Mouse (Mus musculus) lung, adult 18-20 months (tissue): ENCODE results near the gene Abl2.
A peak's percentile ranks its signal among the peaks of the same experiment; 100 is the strongest.
"Not testable (repeated sequence)": the region's sequence is repeated elsewhere in the genome, so short reads cannot be mapped to it uniquely, and the experiment has no call there.

Experiments
- DNase-seq, 2 experiments: peaks; one replicate each; pipeline ENCODE4 v3.0.0; 2022; ENCODE audit warnings: mixed read lengths in 2 of 2

The Abl2 gene

GRCm38 (mm10) chr1:156558024-156558930 is at the start of gene Abl2:
Gene Abl2, plus strand, starts transcription at chr1:156558786.
- peak; percentile 87 to 92 for DNase-seq

- DNase-seq = peak; percentile 11 to 15
Observed at GRCm38 (mm10) chr1:156520136-156520780, 38.3 kb upstream of the Abl2 start.

- peak; percentile 69 to 74 for DNase-seq
Observed at GRCm38 (mm10) chr1:156521796-156522517, 36.6 kb upstream of the Abl2 start.

GRCm38 (mm10) chr1:156523842-156524241 is 34.7 kb upstream of the Abl2 start, which contains the start of gene Gm10031:
Gene Gm10031, plus strand, starts transcription at chr1:156524012.
- not testable (repeated sequence) for DNase-seq

- DNase-seq = peak in 1 of 2 experiments; percentile 6
Observed at GRCm38 (mm10) chr1:156532476-156533175, 26.0 kb upstream of the Abl2 start.

- no peak for DNase-seq
Observed at GRCm38 (mm10) chr1:156533483-156533882, 25.1 kb upstream of the Abl2 start.

- no peak for DNase-seq
Observed at GRCm38 (mm10) chr1:156533911-156534310, 24.7 kb upstream of the Abl2 start.

- no peak for DNase-seq
Observed at GRCm38 (mm10) chr1:156537031-156537430, 21.6 kb upstream of the Abl2 start.

GRCm38 (mm10) chr1:156537701-156538100 is 20.9 kb upstream of the Abl2 start:
- DNase-seq = no peak

GRCm38 (mm10) chr1:156538382-156538781 is 20.2 kb upstream of the Abl2 start:
- no peak for DNase-seq

- no peak for DNase-seq
Observed at GRCm38 (mm10) chr1:156539787-156540560, 18.6 kb upstream of the Abl2 start.

GRCm38 (mm10) chr1:156543999-156544398 is 14.6 kb upstream of the Abl2 start:
- DNase-seq = no peak

GRCm38 (mm10) chr1:156558950-156559640 is 509 bp downstream of the Abl2 start:
- peak; percentile 43 to 52 for DNase-seq

GRCm38 (mm10) chr1:156559641-156560020 is 1.0 kb downstream of the Abl2 start:
- no peak for DNase-seq

- DNase-seq = no peak
Observed at GRCm38 (mm10) chr1:156560500-156560899, 1.9 kb downstream of the Abl2 start.

GRCm38 (mm10) chr1:156565328-156565727 is 6.7 kb downstream of the Abl2 start:
- DNase-seq = no peak

GRCm38 (mm10) chr1:156566132-156566531 is 7.5 kb downstream of the Abl2 start:
- DNase-seq = peak in 1 of 2 experiments; percentile 18

GRCm38 (mm10) chr1:156569615-156570014 is 11.0 kb downstream of the Abl2 start:
- DNase-seq = no peak

- no peak for DNase-seq
Observed at GRCm38 (mm10) chr1:156572952-156573351, 14.4 kb downstream of the Abl2 start.

- no peak for DNase-seq
Observed at GRCm38 (mm10) chr1:156581149-156581548, 22.6 kb downstream of the Abl2 start.

GRCm38 (mm10) chr1:156584175-156584574 is 25.6 kb downstream of the Abl2 start:
- DNase-seq = no peak
